Mouse (Mus musculus) left cerebral cortex, postnatal 14 days (tissue): ENCODE measurements at regions not wholly inside any gene's neighbourhood (a gene's known extent, or its start where the extent isn't known, plus 50 kb on each side); places are given as distances from the start of the nearest gene placed in this dataset.
A peak's percentile ranks its signal among the peaks of the same experiment; 100 is the strongest.

ENCODE experiments used
- DNase-seq, 2 experiments: peaks; one replicate each; pipeline ENCODE4 v3.0.0; 2021 to 2022; ENCODE audit warnings: low spot score in 2 of 2, mixed read lengths in 1 of 2
- intact Hi-C: fragments of 180-260 bp; cut with DNase I; formaldehyde crosslinking; loops from one replicate; pipeline ENCODE4 v1.15.1; 2025
- microRNA-seq, 2 experiments: library from miRNA; unstranded; fragments of <30 nt; microRNA quantifications; one replicate each; pipeline ENCODE4 v1.2.0; 2022

- DNase-seq, result no peak
- intact Hi-C loops, result no loop called here
Observed at GRCm38 (mm10) chr13:119339016-119339415, 89.4 kb upstream of the Paip1 start.

- intact Hi-C loops, result no loop called here
- DNase-seq, result no peak
Observed at GRCm38 (mm10) chr13:119339762-119340161, 88.6 kb upstream of the Paip1 start.

GRCm38 (mm10) chr13:119341833-119342232 lies 86.6 kb upstream of the Paip1 start:
- DNase-seq, result peak; percentile 28
- intact Hi-C loops, result no loop called here

- DNase-seq, result no peak
- intact Hi-C loops, result no loop called here
Observed at GRCm38 (mm10) chr13:119342761-119343160, 85.6 kb upstream of the Paip1 start.

GRCm38 (mm10) chr13:119347988-119348387 lies 80.4 kb upstream of the Paip1 start:
- DNase-seq, result no peak
- intact Hi-C loops, result no loop called here

- intact Hi-C loops, result no loop called here
- DNase-seq, result no peak
Observed at GRCm38 (mm10) chr13:119351346-119351745, 77.1 kb upstream of the Paip1 start.

- DNase-seq, result no peak
Observed at GRCm38 (mm10) chr13:119358696-119359095, 69.7 kb upstream of the Paip1 start.

GRCm38 (mm10) chr13:119363379-119363778 lies 65.0 kb upstream of the Paip1 start:
- DNase-seq, result peak; percentile 22 to 74
- intact Hi-C loops, result loop anchor here (1.0 kb wide), 1 partner anchor 960 kb away; no protein-coding TSS in a partner anchor

More at GRCm38 (mm10) chr13:119358696-119359095, 69.7 kb upstream of the Paip1 start:
- intact Hi-C loops, result no loop called here

- intact Hi-C loops, result no loop called here
- DNase-seq, result no peak
Observed at GRCm38 (mm10) chr13:119364160-119364559, 64.2 kb upstream of the Paip1 start.

GRCm38 (mm10) chr13:119367544-119367943 lies 60.9 kb upstream of the Paip1 start:
- DNase-seq, result no peak
- intact Hi-C loops, result no loop called here

GRCm38 (mm10) chr13:119378404-119379037 lies 49.9 kb upstream of the Paip1 start:
- intact Hi-C loops, result loop anchor here (5.0 kb wide), 1 partner anchor 976 kb away; no protein-coding TSS in a partner anchor
- peak; percentile 78 to 86 for DNase-seq

Small RNA genes in the stretch of these regions (microRNA-seq; reads per million reads assigned to microRNA genes)
- gene Gm44488, result 0 reads per million in 2 experiments
